Mouse (Mus musculus) kidney, postnatal 14 days (tissue): ENCODE measurements around the gene Top2a.

Experiments used
- DNase-seq: peaks from one replicate; pipeline ENCODE4 v3.0.0; 2022; ENCODE audit warnings: mixed read lengths

Gene Top2a

DNA sequence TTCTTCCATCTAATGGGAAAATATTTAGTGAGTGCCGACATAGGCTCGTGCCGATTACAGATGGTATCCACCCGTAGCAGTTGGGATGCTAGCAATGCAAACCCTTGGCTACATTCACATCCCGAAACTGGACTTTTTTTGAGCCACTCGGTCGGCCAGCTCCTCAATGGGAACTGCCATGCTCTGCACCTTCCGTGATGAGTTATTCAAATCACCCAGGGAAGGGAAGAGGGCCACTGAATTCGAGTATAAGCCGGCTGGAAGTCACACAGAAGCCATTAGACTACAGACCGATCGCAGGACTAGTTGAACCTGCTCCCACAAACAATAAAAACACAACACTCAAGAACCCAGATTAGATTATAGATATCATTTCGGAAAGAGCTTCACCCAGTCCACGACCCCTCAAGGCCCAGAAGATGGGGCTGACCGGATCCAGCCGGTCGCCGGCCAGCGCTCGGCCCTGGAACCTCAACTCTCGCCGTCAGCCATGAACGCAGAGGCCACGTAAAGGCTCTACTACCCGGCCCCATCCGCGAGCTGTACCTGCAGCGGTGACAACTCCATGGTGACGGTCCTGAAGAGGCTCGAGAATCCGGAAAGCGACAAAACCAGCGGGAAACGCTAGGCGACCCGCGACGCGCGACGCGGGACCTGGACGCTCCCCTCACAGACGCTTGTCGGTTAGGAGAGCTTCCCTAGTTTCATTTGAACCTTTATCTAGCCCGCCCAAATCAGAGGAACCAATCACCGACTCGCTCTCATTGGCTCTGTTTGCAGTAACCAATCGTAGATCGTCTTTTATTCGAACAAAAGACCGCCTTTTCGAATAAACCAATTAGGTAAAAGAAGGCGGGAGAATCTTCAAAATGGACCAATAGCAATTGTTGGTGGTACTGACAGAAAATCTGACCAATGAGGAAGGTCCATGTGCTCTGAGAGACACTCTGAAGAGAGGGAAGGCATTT lies at the start of gene Top2a:
Gene Top2a (minus strand): TSS at position 690 of the 968 bp plus-strand sequence.
- DNase-seq = peak; percentile 96

DNA sequence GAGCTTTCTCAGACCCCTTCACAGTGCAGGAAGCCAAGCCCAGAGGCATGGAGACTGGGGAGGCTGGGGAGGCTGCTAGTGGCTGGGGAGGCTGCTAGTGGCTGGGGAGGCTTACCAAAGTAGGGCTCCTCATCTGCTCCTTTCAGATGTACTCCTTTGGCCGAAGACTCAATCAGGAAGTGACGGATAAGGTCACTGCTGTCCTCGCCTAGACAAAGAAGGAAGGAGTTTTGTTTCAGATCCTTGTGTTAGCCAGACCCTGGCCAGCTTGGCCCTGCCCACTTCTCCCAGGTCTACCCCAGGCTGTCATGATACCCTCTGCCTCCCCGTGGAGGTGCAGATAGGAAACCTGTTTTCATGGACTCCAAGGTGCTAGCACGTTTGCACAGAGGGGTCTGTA lies 49.8 kb upstream of the Top2a start:
- no peak for DNase-seq

DNA sequence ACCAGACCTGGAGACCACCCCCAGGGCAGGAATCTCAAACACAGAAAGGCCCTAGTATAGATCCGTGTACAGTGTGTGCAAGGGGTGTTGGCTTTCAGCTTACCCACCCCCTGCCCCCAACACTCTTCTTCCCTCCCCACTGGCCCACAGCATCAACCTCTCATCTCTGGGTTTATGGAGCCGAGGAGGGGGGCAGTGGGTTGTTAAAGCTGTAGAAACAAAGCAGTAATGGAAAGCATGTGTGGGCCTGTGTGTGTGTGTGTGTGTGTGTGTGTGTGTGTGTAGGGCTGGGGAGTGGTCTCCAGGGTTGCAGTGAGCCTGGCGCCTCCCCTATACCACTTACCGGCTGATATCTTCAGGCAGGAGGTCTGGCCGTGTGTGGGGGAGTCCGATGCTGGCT lies 47.9 kb upstream of the Top2a start:
- no peak for DNase-seq

DNA sequence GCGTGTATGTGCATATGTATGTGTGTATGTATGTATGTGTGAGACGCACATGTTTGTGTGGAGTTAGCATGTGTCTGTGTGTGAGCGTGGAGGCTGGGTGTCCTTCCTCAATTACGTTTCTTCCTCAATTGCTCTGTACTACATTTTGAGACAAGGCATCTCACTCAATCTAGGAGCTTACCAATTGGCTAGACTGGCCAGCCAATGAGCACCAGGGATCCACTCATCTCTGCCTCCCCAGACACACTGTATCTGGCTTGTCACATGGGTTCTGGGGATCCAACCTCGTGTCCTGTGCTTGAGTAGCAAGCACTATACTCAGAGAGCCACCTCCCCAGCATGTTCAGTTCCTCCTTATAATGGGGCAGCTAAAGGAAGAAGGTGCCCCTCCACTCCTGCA lies 44.5 kb upstream of the Top2a start:
- DNase-seq = no peak

DNA sequence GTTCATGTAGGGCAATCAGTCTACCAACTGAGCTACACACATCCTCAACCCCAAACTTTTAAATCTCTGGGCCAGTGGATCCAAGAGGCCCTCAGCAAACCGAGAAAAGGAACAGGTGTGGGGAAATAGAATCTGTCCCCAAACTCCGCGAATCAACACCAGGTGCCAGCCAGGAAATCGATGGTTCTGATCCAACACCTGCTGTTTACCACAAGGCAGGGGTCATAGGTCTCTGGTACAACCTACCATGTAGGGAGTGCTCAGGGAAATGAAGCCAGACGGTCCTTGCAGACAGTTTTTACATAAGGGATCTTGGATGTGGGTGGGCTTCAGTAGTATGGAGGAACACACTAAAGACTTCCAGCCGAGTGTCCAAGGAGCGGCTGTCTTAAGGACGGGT lies 43.6 kb upstream of the Top2a start:
- no peak for DNase-seq

DNA sequence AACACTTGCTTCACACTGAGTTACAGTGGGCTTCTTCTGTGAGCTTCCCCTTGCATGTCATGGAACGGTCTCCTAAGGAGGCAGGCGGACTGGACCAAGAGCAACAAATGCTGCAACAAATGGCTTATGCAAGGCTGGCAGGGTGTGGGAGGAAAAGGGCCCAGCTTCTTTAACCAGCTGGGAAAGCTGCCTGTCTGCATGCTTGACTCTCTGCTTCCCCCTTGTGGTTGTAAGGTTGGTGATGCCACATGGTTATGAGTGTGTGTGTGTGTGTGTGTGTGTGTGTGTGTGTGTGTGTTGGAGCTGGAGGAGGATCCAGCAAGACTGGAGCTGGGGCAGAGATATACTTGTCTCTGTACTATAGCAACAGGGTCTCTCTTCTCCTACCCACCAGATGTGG lies 42.0 kb upstream of the Top2a start:
- DNase-seq = peak; percentile 93

DNA sequence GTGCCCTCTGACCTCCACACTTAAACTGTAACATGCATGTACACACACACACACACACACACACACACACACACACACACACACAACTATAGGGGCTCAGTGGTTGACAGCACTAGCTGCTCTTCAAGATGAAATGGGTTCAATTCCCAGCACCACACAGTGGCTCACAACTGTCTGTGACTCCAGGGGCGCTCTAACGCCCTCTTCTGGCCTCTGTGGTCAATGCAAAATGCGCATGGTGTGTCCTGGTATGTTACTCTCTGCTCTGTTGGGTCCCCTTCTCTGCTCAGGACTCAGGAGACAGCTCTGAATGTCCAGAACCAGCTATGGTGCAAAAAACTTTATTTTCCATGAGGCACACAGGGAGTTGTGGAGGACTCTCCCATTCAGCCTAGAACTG lies 41.4 kb upstream of the Top2a start:
- DNase-seq = no peak

DNA sequence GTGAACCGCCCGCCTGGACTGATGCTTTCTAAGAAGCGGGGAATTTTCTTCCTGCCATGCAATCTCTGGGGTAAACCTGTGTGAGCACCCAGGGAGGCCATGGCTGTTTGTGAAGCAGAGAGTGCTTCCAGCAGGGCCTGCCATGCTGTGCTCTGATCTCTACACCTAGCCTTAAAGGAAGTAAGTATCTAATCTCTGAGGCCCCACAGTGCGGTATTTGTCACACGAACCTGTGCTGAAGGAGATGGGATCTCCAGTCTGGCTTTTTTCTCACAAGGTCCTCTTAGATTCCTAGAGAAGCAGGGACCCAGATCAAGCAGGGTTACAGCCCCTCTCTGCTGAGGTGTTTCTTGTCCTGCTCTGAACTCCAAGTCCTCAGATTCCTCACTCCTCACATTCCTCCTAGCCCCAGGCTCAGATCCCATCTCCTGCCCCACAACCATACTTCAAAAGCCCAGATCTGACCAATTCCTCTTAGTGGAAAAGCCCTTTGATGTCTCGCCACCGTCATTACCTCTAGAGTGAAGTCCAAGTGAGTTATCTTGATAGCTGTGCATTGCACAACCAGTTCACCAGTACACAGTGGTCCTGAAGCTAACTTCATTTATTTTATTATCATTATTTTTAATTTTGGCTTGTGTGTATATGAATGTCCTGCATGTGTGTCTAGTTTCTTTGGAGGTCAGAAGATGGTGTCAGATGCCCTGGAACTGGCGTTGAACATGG lies 39.6 kb upstream of the Top2a start:
- no peak for DNase-seq

DNA sequence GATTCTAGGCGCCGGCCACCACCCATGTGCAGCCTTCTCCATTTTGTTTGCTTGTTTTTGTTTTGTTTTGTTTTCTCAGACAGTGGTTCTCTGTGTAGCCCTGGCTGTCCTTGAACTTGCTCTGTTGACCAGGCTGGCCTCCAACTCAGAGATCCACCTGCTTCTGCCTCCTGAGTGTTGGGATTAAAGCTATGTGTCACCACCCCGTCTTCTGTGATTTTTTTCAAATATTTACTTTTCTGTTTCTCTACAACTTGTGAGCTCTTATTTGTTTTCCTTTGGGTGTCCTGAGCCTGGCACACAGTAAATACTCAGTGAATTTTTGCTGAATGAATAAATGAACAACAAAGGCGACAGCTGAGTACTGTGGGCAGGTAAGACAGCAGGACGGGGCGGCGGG lies 38.7 kb upstream of the Top2a start:
- no peak for DNase-seq

DNA sequence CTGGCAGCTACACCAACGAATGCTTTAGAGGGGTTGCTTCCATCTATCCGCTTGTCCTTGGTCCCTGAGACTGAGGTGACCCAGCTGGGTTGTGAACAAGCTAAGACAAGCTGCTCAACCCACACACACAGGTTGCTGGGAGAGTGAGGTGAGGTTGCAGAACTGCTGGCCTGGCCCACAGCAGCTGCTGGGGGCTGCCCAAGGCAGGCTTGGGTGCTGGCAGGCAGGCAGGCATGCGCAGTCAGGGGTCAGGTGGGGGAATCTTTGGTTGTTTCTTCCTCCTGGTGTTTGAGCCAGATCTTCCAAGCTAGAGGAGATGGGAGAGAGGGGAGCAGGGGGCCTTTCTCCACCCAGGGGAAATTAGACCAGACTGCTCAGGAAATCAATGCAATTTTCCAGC lies 36.4 kb upstream of the Top2a start:
- peak; percentile 58 for DNase-seq

DNA sequence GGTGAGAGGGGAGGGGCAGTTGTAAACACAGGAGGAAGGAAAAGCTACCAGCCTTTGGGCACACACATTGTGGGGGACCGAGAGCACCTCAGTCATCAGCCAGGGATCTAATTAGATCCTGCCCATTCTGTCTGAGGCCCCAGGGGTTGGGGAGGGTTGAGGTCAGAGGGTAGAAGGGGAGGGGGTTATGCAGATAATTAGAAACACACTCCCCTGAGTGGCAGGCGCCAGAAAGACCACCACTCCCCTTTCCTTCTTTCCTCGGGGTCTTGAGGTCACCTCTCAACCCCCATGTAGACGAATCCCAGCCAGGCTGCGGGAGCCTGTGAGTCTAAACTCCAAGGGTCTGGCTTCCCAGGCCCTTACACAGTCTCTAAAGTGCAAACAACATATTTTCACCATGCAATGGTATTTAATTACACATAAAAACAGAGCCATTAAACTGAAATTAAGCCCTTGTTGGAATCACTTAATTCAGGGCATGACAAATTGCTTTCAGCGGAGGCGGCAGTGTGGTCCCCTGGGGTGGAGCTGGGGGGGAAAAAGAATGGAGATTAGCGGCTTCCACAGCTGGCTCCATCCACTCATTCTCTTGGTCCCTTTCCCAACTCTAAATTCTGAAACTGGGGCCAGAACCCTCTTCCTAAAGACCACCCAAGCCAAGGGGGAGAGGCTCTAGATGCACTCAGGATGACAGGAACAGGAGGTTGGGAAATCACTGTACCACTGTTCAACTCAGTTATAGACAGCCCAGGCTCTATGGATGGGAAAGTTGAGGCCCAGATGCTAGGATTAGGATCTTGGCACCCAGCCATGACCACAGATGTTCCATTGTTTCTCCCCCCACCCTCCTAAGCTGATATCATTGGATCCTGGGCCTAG lies 31.8 kb upstream of the Top2a start:
- DNase-seq = peak; percentile 55

DNA sequence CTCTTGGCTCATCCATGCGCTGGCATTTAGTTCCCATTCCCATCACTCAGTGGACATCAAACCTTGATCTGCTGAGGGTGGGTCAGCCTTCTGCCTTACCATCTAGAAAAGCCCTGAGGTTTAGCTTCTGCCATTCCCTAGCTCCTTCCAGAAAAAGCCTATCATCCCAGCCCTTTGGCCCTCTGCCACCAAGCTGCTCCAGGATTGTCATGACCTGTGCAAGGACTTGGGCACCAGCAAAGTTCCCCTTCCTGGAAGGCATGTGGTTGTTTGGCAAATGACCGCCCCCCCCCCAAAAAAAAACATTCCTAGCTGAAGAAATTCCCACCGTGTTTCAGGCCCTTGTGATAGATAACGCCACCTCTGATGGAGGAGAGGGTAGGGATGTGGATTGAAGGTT lies 31.2 kb upstream of the Top2a start:
- peak; percentile 61 for DNase-seq

DNA sequence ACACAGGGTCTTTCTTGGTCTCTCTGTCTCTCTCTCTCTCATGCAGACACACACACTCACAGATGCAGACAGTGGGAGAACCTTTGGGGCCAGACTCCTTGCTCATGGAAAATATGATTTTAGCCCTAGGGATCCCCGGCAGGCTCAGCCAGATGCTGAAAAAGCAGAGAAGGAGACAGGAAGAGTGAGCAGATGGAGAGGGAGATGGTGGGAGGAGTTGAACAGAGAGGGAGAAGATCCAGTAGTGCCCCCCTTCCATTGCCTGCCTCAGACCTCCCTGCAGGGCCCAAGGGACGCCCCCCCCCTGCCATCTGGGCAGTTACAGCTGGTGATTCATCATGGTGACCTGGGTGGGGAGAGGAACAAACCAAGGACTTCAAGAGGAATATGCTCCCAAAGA lies 23.7 kb upstream of the Top2a start:
- DNase-seq = no peak

DNA sequence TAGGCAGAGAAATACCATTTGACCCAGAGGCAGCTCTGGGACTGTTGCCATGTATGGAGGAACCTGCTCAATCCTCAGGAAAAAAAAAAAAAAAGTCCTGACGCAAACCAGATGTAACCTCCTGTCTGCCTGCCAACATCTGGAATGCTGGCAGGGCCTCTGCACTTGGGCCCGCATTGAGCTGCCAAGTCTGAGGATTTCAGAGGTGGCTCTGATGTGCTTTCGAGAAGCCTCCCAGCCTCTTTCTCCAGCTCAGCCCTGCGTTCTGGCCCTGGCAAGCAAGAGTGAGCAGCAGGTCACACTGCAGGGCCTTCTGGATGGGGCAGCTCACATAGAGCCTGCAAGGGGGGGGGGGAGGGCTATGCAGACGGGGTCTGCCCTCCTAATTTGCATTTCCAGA lies 23.1 kb upstream of the Top2a start:
- DNase-seq = peak; percentile 81

DNA sequence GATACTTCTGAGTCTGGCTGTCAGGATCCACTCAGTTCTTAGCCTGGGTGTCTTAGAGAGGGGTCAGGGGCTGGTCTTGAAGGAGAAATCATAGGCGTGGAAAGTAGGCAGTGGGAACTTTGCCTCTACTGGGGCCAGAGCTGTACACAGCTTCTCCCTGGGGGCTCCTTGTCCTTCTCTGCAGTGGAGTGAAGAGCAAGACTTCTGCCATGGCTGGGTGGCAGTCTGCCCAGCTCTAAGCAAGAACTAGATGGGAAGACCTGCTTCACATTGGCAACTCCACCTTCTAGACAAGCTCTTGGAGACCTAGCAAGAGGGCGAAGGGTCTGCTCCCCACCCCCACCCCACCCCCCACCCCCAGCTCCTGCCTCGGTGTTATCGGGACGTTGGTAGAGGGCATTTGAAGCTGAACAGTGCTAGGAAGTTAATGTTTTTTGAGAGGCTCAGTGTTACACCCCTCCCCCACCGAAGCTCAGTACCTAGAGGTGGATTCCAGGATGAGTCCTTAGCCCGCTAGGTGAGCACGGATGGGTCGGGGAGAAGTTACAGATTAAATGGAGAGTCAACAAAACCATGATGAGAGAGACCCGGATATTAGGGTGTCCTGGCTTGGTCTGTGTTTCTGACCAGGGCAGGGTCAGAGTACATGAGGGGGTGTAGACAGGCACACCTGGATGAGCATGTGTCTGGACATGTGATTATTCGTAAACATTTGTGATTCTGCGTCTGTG lies 21.3 kb upstream of the Top2a start:
- peak; percentile 86 for DNase-seq

DNA sequence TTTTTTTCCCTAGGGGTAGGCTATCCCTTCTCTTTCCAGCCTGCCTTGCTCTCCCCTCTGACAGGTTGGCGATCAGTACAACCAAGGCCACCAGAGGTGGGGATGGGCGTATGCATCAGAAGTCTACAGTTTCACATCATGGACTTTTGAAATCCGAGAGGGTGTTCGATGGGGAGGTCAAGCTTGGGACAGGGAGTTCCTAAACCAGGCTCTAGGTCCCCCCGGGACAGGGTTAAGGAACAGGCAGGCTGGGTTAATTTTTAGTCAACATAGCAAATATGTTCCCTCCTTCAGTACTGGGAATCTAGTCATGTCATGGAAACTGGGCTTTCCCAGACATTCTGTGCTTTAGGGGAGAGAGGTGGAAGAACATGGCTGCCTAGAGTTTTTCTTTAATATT lies 20.3 kb upstream of the Top2a start:
- peak; percentile 79 for DNase-seq

DNA sequence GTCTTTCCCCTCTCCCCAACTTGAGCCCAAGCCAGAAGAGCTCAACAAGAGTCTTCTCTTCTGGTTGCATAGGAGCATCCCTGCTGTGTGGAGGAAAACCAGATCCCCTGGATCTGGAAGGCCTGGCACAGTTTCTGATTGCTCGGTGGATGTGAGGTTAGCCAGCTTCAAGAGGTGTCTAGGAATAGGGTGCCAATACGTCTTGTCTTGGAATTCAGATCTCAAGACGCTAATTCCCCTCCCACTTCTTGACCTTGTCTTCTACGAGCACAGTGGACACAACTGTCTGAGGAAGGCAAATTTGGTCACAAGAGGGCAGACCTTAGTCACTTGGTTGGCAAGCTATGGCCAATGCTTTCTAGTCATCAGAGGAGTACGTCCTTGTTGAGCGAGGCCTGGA lies 19.6 kb upstream of the Top2a start:
- no peak for DNase-seq

DNA sequence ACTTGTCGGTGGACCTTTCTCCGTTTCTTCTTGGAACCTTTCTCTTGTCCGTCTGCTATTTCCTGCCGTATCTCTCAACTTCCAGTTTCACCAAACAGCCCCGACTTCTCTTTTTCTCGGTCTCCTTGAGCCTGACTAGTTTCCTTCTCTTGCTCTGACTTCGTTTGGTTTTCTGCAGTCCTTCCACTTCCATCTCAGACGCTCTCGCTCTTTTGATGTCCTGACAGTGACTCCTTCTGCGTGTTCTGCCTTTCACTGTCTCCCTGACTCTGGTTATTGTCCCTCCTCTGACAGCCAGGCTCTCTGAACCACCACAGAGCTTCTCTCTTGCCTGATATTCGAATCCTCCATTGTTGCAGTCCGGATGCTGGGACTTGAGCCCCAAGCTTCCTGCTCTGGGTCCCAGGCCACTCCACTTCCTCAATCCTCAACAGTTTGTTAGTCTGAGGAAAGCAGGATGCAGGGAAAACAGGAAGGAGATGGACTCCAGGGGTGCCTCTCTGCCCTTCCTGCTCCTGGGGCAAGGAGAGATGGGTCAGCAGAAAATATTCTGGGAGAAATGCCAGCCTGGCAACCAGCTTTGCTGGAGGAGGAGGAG lies 18.9 kb upstream of the Top2a start:
- peak; percentile 86 for DNase-seq

DNA sequence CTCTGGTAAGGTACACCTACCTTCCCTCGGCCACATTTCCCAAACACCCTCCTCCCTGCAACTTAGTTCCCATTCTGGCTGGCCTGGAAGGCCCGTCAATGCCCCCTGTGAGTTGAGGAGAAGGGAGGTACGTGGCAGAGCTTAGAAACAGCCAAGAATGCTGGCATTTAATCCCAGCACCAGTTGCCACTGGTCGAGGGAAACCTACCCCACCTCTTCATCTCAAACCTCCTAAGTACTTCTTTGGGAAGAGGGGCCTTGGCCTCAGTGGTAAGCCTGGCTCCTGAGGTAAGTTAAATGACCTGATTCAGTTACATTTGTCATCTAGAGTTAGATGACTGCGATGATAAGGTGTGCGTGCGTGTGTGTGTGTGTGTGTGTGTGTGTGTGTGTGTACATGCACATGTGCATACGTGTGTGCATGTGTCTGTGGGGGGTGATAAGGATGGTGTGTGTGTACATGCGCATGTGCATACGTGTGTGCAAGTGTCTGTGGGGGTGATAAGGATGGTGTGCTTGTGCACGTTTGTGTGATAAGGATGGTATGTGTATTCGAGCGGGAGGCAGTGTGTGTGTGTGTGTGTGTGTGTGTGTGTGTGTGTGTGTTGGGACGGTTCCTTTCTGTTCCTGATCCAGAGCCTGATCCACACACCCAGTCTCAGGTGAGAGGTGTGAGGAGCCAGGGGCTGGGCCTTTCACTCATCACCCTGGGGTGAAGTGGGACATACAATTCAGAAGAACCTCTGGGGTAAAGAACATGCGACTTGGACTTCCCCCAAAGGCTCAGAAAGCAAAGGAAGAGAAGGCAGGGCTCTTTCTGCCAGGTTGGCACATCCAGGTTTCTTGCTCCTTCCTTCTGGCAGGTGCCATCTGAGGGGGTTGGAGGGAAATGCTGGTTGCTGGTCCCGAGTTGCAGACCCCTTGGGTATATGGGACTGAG lies 18.1 kb upstream of the Top2a start:
- no peak for DNase-seq

DNA sequence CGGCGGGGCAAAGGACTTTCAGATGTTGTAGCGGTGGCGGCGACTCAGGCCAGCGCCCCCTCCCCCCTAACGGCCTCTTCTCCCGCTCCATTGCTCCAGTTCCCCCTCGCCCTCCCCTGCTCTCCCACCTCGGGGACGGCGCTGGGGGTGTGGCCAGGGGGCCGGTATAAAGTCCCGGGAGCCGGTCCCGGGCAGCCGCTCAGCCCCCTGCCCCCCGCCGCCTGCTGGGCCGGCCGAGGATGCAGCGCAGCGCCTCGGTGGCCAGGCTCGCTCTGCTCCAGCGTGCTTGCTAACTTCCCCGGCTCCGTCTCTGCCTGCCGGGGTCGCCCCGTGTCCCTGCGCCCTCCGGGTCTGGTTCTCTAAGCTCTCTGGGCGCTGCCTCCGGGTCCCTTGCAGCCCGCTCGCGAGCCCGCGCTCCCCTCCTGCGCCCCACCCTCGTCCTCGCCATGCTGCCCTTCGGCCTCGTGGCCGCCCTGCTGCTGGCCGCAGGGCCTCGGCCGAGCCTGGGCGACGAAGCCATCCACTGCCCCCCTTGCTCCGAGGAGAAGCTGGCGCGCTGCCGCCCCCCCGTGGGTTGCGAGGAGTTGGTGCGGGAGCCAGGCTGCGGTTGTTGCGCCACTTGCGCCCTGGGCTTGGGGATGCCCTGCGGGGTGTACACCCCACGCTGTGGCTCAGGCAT lies 17.2 kb upstream of the Top2a start, which contains the start of gene Igfbp4:
Gene Igfbp4 (plus strand): TSS at position 194 of the 679 bp plus-strand sequence.
- peak; percentile 89 for DNase-seq
